Mouse (Mus musculus) gastrocnemius, adult 2 months (tissue): ENCODE measurements around the gene Olfr187. TPM values are rescaled to one million over a fixed set of nuclear protein-coding genes. Genes with fewer than 3 reads are reported as not detected.
"Not testable (repeated sequence)": the region's sequence is repeated elsewhere in the genome, so short reads cannot be mapped to it uniquely, and the experiment has no call there.

Source experiments
- DNase-seq: peaks from one replicate; pipeline ENCODE4 v3.0.0; 2022
- H3K27ac ChIP-seq: fragments of 200-600 bp; 2 replicates; pipeline ENCODE4 v1.8.1; 2022; ENCODE audit warnings: mild to moderate bottlenecking
- H3K4me3 ChIP-seq: fragments of 200-600 bp; 2 replicates; pipeline ENCODE4 v1.8.1; 2022; ENCODE audit warnings: mild to moderate bottlenecking, moderate library complexity
- CTCF ChIP-seq: fragments of 200-600 bp; IDR thresholded peaks from 2 replicates; pipeline ENCODE4 v1.8.1; 2022; ENCODE audit warnings: antibody characterized with exemption, mild to moderate bottlenecking, moderate library complexity
- intact Hi-C: fragments of 180-260 bp; cut with DNase I; formaldehyde crosslinking; loops from one replicate; pipeline ENCODE4 v1.15.1; 2025
- long read RNA-seq, 2 experiments: library from polyadenylated mRNA; stranded (forward); transcript quantifications; one replicate each; pipeline ENCODE4 v2.0.0; 2021
- total RNA-seq, 2 experiments: library from RNA; stranded (reverse); gene quantifications; 2 replicates each; pipeline ENCODE4 v1.2.3; 2021

The Olfr187 gene
- total RNA-seq = not detected
- long read RNA-seq, experiment 1 = 0 reads
- long read RNA-seq, experiment 2 = 0 reads

- H3K27ac ChIP-seq = no peak within 1 kb of the TSS
- intact Hi-C loops = no loop called here
- DNase-seq = no peak
- no peak within 1 kb of the TSS for H3K4me3 ChIP-seq
- TF ChIP-seq CTCF = no peak
These were observed at the start of gene Olfr187 for GRCm38 (mm10) chr16:59039710-59040109. TSS of gene Olfr187 (minus strand) at chr16:59039767.

- intact Hi-C loops, DNase-seq, H3K4me3 ChIP-seq, H3K27ac ChIP-seq: not testable (repeated sequence)
These were observed 41.5 kb upstream of the Olfr187 start for GRCm38 (mm10) chr16:59081113-59081512.

GRCm38 (mm10) chr16:59077905-59078304 lies 38.3 kb upstream of the Olfr187 start, which contains the start of gene Olfr190:
TSS of gene Olfr190 (minus strand) at chr16:59078005.
- Histone ChIP-seq H3K27ac (no peak within 1 kb of the TSS), H3K4me3 (no peak within 1 kb of the TSS)
- intact Hi-C loops = no loop called here
- no peak for TF ChIP-seq CTCF
- DNase-seq = no peak

GRCm38 (mm10) chr16:59073520-59073919 lies 34.0 kb upstream of the Olfr187 start:
- Histone ChIP-seq H3K27ac (no peak overlapping the region), H3K4me3 (no peak overlapping the region)
- DNase-seq = no peak
- TF ChIP-seq CTCF = no peak
- intact Hi-C loops = no loop called here

GRCm38 (mm10) chr16:59071755-59072154 lies 32.2 kb upstream of the Olfr187 start:
- TF ChIP-seq CTCF = no peak
- no peak overlapping the region for H3K27ac ChIP-seq
- no peak for DNase-seq
- intact Hi-C loops = no loop called here
- no peak overlapping the region for H3K4me3 ChIP-seq

- H3K4me3 ChIP-seq, intact Hi-C loops, H3K27ac ChIP-seq, DNase-seq: not testable (repeated sequence)
These were observed 22.8 kb upstream of the Olfr187 start for GRCm38 (mm10) chr16:59062411-59062810.

GRCm38 (mm10) chr16:59049286-59049685 lies 9.7 kb upstream of the Olfr187 start:
- DNase-seq, H3K27ac ChIP-seq, intact Hi-C loops, H3K4me3 ChIP-seq: not testable (repeated sequence)

GRCm38 (mm10) chr16:59048860-59049259 lies 9.3 kb upstream of the Olfr187 start:
- TF ChIP-seq CTCF = no peak
- Histone ChIP-seq H3K27ac (no peak overlapping the region), H3K4me3 (no peak overlapping the region)
- no peak for DNase-seq
- intact Hi-C loops = no loop called here

GRCm38 (mm10) chr16:59047579-59047978 lies 8.0 kb upstream of the Olfr187 start:
- Histone ChIP-seq H3K4me3 (no peak overlapping the region), H3K27ac (no peak overlapping the region)
- TF ChIP-seq CTCF = no peak
- intact Hi-C loops = no loop called here
- no peak for DNase-seq

- intact Hi-C loops = no loop called here
- TF ChIP-seq CTCF = no peak
- DNase-seq = no peak
- H3K4me3 ChIP-seq = no peak overlapping the region
- H3K27ac ChIP-seq = no peak overlapping the region
These were observed 6.3 kb upstream of the Olfr187 start for GRCm38 (mm10) chr16:59045835-59046234.

- no peak for TF ChIP-seq CTCF
- no peak within 1 kb of the TSS for H3K4me3 ChIP-seq
- intact Hi-C loops = no loop called here
- no peak for DNase-seq
- no peak within 1 kb of the TSS for H3K27ac ChIP-seq
These were observed 9.4 kb downstream of the Olfr187 start, which contains the start of gene Olfr186 for GRCm38 (mm10) chr16:59030191-59030590. TSS of gene Olfr186 (minus strand) at chr16:59030291.

- Histone ChIP-seq H3K4me3 (no peak overlapping the region), H3K27ac (no peak overlapping the region)
- intact Hi-C loops = no loop called here
- no peak for TF ChIP-seq CTCF
- DNase-seq = no peak
These were observed 26.1 kb downstream of the Olfr187 start for GRCm38 (mm10) chr16:59013357-59014018.

GRCm38 (mm10) chr16:59007146-59007545 lies 32.4 kb downstream of the Olfr187 start:
- Histone ChIP-seq H3K4me3 (no peak overlapping the region), H3K27ac (no peak overlapping the region)
- DNase-seq = no peak
- intact Hi-C loops = no loop called here
- TF ChIP-seq CTCF = no peak

GRCm38 (mm10) chr16:58995057-58995456 lies 44.5 kb downstream of the Olfr187 start, which contains the start of gene Olfr183:
TSS of gene Olfr183 (plus strand) at chr16:58995357.
- intact Hi-C loops = no loop called here
- DNase-seq = no peak
- no peak for TF ChIP-seq CTCF
- no peak within 1 kb of the TSS for H3K27ac ChIP-seq
- no peak within 1 kb of the TSS for H3K4me3 ChIP-seq

Other genes starting within 250 kb of the Olfr187 start
- not detected for gene Olfr173, start 239.5 kb downstream of the Olfr187 start, total RNA-seq
- not detected for gene Olfr175-ps1, start 213.0 kb downstream of the Olfr187 start, total RNA-seq
- not detected for gene Olfr177, start 165.0 kb downstream of the Olfr187 start, total RNA-seq
- not detected for gene Olfr178, start 147.7 kb downstream of the Olfr187 start, total RNA-seq
- not detected for gene Olfr181, start 111.0 kb downstream of the Olfr187 start, total RNA-seq
- not detected for gene Olfr180, start 110.4 kb downstream of the Olfr187 start, total RNA-seq
- gene Olfr183, start 44.4 kb downstream of the Olfr187 start, total RNA-seq = not detected
- gene Olfr186, start 9.5 kb downstream of the Olfr187 start, total RNA-seq = not detected
- not detected for gene Olfr190, start 38.2 kb upstream of the Olfr187 start, total RNA-seq
- gene Olfr191, start 50.1 kb upstream of the Olfr187 start, total RNA-seq = not detected
- not detected for gene Olfr193, start 72.1 kb upstream of the Olfr187 start, total RNA-seq
- gene Olfr194, start 81.3 kb upstream of the Olfr187 start, total RNA-seq = not detected
- not detected for gene Olfr195, start 107.3 kb upstream of the Olfr187 start, total RNA-seq
- not detected for gene Olfr196, start 130.7 kb upstream of the Olfr187 start, total RNA-seq
- gene Olfr198, start 163.8 kb upstream of the Olfr187 start, total RNA-seq = not detected
- gene Olfr199, start 180.0 kb upstream of the Olfr187 start, total RNA-seq = not detected
- gene Olfr201, start 232.9 kb upstream of the Olfr187 start, total RNA-seq = not detected
- not detected for gene Olfr202, start 247.0 kb upstream of the Olfr187 start, total RNA-seq